Mouse (Mus musculus): ENCODE results near the gene Sds. TPM values are rescaled to one million over a fixed set of nuclear protein-coding genes. Genes with fewer than 3 reads are reported as not detected.

The Sds gene
- 0.05 and 0.13 TPM in 2 replicates for polyA plus RNA-seq (2012; rRNA removed)

GRCm38 (mm10) chr5:120476296-120476695 lies at the start of gene Sds:
Gene Sds, plus strand, starts transcription at chr5:120476526.

DNA sequence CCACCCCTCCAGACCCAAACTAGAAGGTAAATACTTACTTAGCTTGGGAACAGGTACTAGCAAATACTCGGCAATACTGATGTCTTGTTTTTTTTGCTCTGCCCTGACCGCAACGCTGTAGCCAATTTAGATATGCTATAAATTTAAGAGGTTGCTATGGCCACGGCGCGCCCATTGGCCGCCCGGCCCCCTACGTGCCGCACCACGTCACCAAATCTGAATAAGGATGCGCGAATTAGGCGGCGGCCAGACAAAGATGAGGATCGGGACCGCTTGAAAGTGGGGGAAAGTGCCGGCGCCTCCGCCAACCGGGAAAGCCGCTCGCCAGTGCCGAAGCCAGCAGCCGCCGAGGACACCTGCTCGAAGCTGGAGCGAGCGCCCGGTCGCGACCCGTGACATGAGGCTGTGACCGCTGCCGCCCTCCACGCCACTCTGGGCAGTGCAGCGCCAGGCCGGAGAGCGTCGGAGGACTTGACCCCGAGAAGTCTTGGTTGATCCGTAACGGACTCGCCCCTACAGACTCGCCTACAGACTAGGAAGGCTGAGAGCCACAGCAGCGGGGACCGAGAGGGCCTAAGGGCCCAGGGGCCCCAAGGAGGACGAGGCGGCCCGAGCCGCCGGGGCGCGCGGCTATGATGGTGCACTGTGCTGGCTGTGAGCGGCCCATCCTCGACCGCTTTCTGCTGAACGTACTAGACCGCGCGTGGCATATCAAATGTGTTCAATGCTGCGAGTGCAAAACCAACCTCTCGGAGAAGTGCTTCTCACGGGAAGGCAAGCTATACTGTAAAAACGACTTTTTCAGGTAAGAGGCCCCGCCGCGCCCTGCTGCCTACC lies 44.5 kb upstream of the Sds start, which contains the start of gene Lhx5:
Gene Lhx5 (plus strand): TSS at position 51 of the 837 bp plus-strand sequence.

GRCm38 (mm10) chr5:120472770-120473169 lies 3.6 kb upstream of the Sds start, which contains the start of gene Sdsl:
Gene Sdsl, minus strand, starts transcription at chr5:120472810.

DNA sequence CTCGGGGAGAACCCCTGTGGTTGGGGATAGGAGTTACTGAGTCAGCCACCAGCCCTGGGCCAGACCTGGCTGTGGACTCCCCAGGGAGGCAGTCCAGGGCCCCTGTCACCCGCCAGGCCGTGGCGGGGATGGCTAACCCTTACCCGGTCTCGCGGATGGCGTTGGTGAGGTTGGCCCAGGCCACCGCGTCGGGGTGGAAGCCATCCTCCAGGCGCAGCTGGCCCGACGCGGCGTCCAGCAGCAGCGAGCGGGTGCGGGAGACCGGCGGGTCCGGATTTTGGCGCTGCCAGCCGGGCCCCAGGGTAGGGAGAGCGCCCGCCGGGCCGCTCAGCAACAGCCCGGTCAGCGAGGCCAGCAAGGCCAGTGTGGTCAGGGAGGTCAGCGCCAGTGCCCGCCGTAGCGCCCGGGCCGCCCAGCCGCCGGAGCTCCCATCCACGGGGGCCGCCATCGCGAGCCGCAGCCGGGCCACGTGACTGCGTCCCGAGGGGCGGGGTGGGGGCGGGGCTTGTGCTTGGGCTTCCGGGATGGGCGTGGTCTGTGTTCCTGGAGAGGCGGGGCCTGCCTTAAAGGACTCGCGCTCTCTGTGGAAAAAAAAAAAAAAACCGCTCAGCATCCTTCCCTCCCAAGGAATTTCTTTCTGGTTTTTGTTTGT lies 26.9 kb downstream of the Sds start, which contains the start of gene Plbd2:
Gene Plbd2 (minus strand): TSS at position 482 of the 652 bp plus-strand sequence.

GRCm38 (mm10) chr5:120510982-120511642 lies 34.8 kb downstream of the Sds start, which contains the start of gene Slc8b1:
Gene Slc8b1, plus strand, starts transcription at chr5:120511168.

Other genes with a start within 250 kb of the Sds start
- 4.1 and 5.0 TPM in 2 replicates for gene Lhx5, start 44.8 kb upstream of the Sds start, polyA plus RNA-seq (2012; rRNA removed)
- gene Sdsl, start 3.7 kb upstream of the Sds start, polyA plus RNA-seq (2012; rRNA removed): 5.0 and 7.5 TPM in 2 replicates
- 13.7 and 17.5 TPM in 2 replicates for gene Plbd2, start 27.1 kb downstream of the Sds start, polyA plus RNA-seq (2012; rRNA removed)
- 2.5 TPM in 2 replicates for gene Slc8b1, start 34.6 kb downstream of the Sds start, polyA plus RNA-seq (2012; rRNA removed)
- gene Tpcn1, start 112.1 kb downstream of the Sds start, polyA plus RNA-seq (2012; rRNA removed): 18.5 and 23.3 TPM in 2 replicates
- gene Iqcd, start 112.5 kb downstream of the Sds start, polyA plus RNA-seq (2012; rRNA removed): 1.9 and 2.6 TPM in 2 replicates
- gene Rita1, start 136.1 kb downstream of the Sds start, polyA plus RNA-seq (2012; rRNA removed): 37.6 and 40.1 TPM in 2 replicates
- 32.8 and 37.0 TPM in 2 replicates for gene Ddx54, start 136.2 kb downstream of the Sds start, polyA plus RNA-seq (2012; rRNA removed)
- gene Cfap73, start 157.7 kb downstream of the Sds start, polyA plus RNA-seq (2012; rRNA removed): 0.56 and 0.71 TPM in 2 replicates
- 18.6 and 23.8 TPM in 2 replicates for gene Rasal1, start 172.3 kb downstream of the Sds start, polyA plus RNA-seq (2012; rRNA removed)
- gene Dtx1, start 235.4 kb downstream of the Sds start, polyA plus RNA-seq (2012; rRNA removed): 119 and 137 TPM in 2 replicates